Mouse (Mus musculus): ENCODE measurements around the gene Bmp8a. TPM values are rescaled to one million over a fixed set of nuclear protein-coding genes. Genes with fewer than 3 reads are reported as not detected.

The Bmp8a gene
- polyA plus RNA-seq, 2 experiments = 1.6 to 1.8 TPM

GRCm38 (mm10) chr4:123306999-123307398 is 36.1 kb downstream of the Bmp8a start:
- Histone ChIP-seq H3K27ac (replicated peaks; ENCODE audit: low read depth, low read length) (no peak overlapping the region), H3K9ac (ENCODE audit: low read depth, low read length, severe bottlenecking) (no peak overlapping the region), H3K4me1 (ENCODE audit: control insufficient read depth, insufficient read depth, low read length) (no peaks in the 10 kb centered on the region), H3K4me3 (replicated peaks; ENCODE audit: low read length) (no peak overlapping the region), H3K36me3 (ENCODE audit: control insufficient read depth, insufficient read depth, low read length) (peaks cover 21% of the 10 kb centered on the region), H3K27me3 (ENCODE audit: control insufficient read depth, insufficient read depth, low read length) (no peaks in the 10 kb centered on the region), H3K4me2 (replicated peaks; ENCODE audit: low read depth, low read length, severe bottlenecking) (no peak overlapping the region), H3K9me3 (ENCODE audit: control insufficient read depth, low read length) (no peaks in the 10 kb centered on the region)
- no peak for TF ChIP-seq POLR2A (IDR thresholded peaks at IDR 0.05; ENCODE audit: borderline replicate concordance, extremely low read depth, insufficient read depth, insufficient read length)
- ATAC-seq (ENCODE audit: low FRiP score, low read depth) = no peak
- no peak for DNase-seq (ENCODE audit: low spot score)
- 68% methylated on average over 10 of the region's 10 CpGs for WGBS

GRCm38 (mm10) chr4:123305789-123306188 is 37.3 kb downstream of the Bmp8a start:
- peak; percentile 78 for DNase-seq (ENCODE audit: low spot score)

GRCm38 (mm10) chr4:123298980-123299670 is 43.9 kb downstream of the Bmp8a start:
- DNase-seq (ENCODE audit: low spot score) (no peak), ATAC-seq (ENCODE audit: low FRiP score, low read depth) (no peak)
- Histone ChIP-seq H3K4me1 (ENCODE audit: control insufficient read depth, insufficient read depth, low read length) (no peaks in the 10 kb centered on the region), H3K9me3 (ENCODE audit: control insufficient read depth, low read length) (no peaks in the 10 kb centered on the region), H3K9ac (ENCODE audit: low read depth, low read length, severe bottlenecking) (no peak overlapping the region), H3K27me3 (ENCODE audit: control insufficient read depth, insufficient read depth, low read length) (no peaks in the 10 kb centered on the region), H3K36me3 (ENCODE audit: control insufficient read depth, insufficient read depth, low read length) (peaks cover 87% of the 10 kb centered on the region), H3K4me3 (replicated peaks; ENCODE audit: low read length) (no peak overlapping the region), H3K27ac (replicated peaks; ENCODE audit: low read depth, low read length) (no peak overlapping the region), H3K4me2 (replicated peaks; ENCODE audit: low read depth, low read length, severe bottlenecking) (no peak overlapping the region)
- no peak for TF ChIP-seq POLR2A (IDR thresholded peaks at IDR 0.05; ENCODE audit: borderline replicate concordance, extremely low read depth, insufficient read depth, insufficient read length)
- WGBS = 91% methylated on average over 11 of the region's 11 CpGs

More at GRCm38 (mm10) chr4:123305789-123306188, 37.3 kb downstream of the Bmp8a start:
- 23% methylated on average over 3 of the region's 3 CpGs for WGBS
- Histone ChIP-seq H3K4me3 (replicated peaks; ENCODE audit: low read length) (no peak overlapping the region), H3K36me3 (ENCODE audit: control insufficient read depth, insufficient read depth, low read length) (peaks cover 26% of the 10 kb centered on the region), H3K4me1 (ENCODE audit: control insufficient read depth, insufficient read depth, low read length) (no peaks in the 10 kb centered on the region), H3K9me3 (ENCODE audit: control insufficient read depth, low read length) (no peaks in the 10 kb centered on the region), H3K27ac (replicated peaks; ENCODE audit: low read depth, low read length) (no peak overlapping the region), H3K9ac (ENCODE audit: low read depth, low read length, severe bottlenecking) (no peak overlapping the region), H3K27me3 (ENCODE audit: control insufficient read depth, insufficient read depth, low read length) (no peaks in the 10 kb centered on the region), H3K4me2 (replicated peaks; ENCODE audit: low read depth, low read length, severe bottlenecking) (no peak overlapping the region)
- peak; percentile 62 for ATAC-seq (ENCODE audit: low FRiP score, low read depth)
- no peak for TF ChIP-seq POLR2A (IDR thresholded peaks at IDR 0.05; ENCODE audit: borderline replicate concordance, extremely low read depth, insufficient read depth, insufficient read length)

GRCm38 (mm10) chr4:123298226-123298625 is 44.8 kb downstream of the Bmp8a start:
- H3K4me1 ChIP-seq (ENCODE audit: control insufficient read depth, insufficient read depth, low read length) = no peaks in the 10 kb centered on the region
- ATAC-seq (ENCODE audit: low FRiP score, low read depth) = no peak
- WGBS = 84% methylated on average over 4 of the region's 4 CpGs
- H3K9me3 ChIP-seq (ENCODE audit: control insufficient read depth, low read length) = no peaks in the 10 kb centered on the region
- peaks cover 87% of the 10 kb centered on the region for H3K36me3 ChIP-seq (ENCODE audit: control insufficient read depth, insufficient read depth, low read length)
- no peaks in the 10 kb centered on the region for H3K27me3 ChIP-seq (ENCODE audit: control insufficient read depth, insufficient read depth, low read length)
- H3K9ac ChIP-seq (ENCODE audit: low read depth, low read length, severe bottlenecking) = no peak overlapping the region
- no peak overlapping the region for H3K27ac ChIP-seq (replicated peaks; ENCODE audit: low read depth, low read length)
- no peak overlapping the region for H3K4me3 ChIP-seq (replicated peaks; ENCODE audit: low read length)
- TF ChIP-seq POLR2A (IDR thresholded peaks at IDR 0.05; ENCODE audit: borderline replicate concordance, extremely low read depth, insufficient read depth, insufficient read length) = no peak
- DNase-seq (ENCODE audit: low spot score) = no peak
- no peak overlapping the region for H3K4me2 ChIP-seq (replicated peaks; ENCODE audit: low read depth, low read length, severe bottlenecking)

GRCm38 (mm10) chr4:123297195-123297960 is 45.7 kb downstream of the Bmp8a start:
- 93% methylated on average over 21 of the region's 22 CpGs for WGBS
- no peak for DNase-seq (ENCODE audit: low spot score)
- Histone ChIP-seq H3K27ac (replicated peaks; ENCODE audit: low read depth, low read length) (no peak overlapping the region), H3K36me3 (ENCODE audit: control insufficient read depth, insufficient read depth, low read length) (peaks cover 87% of the 10 kb centered on the region), H3K9me3 (ENCODE audit: control insufficient read depth, low read length) (no peaks in the 10 kb centered on the region), H3K4me1 (ENCODE audit: control insufficient read depth, insufficient read depth, low read length) (no peaks in the 10 kb centered on the region), H3K9ac (ENCODE audit: low read depth, low read length, severe bottlenecking) (no peak overlapping the region), H3K4me2 (replicated peaks; ENCODE audit: low read depth, low read length, severe bottlenecking) (no peak overlapping the region), H3K4me3 (replicated peaks; ENCODE audit: low read length) (no peak overlapping the region), H3K27me3 (ENCODE audit: control insufficient read depth, insufficient read depth, low read length) (no peaks in the 10 kb centered on the region)
- no peak for TF ChIP-seq POLR2A (IDR thresholded peaks at IDR 0.05; ENCODE audit: borderline replicate concordance, extremely low read depth, insufficient read depth, insufficient read length)
- ATAC-seq (ENCODE audit: low FRiP score, low read depth) = no peak

Measured in limb, embryonic 14.5 days (tissue).